In the genomic region with DNA sequence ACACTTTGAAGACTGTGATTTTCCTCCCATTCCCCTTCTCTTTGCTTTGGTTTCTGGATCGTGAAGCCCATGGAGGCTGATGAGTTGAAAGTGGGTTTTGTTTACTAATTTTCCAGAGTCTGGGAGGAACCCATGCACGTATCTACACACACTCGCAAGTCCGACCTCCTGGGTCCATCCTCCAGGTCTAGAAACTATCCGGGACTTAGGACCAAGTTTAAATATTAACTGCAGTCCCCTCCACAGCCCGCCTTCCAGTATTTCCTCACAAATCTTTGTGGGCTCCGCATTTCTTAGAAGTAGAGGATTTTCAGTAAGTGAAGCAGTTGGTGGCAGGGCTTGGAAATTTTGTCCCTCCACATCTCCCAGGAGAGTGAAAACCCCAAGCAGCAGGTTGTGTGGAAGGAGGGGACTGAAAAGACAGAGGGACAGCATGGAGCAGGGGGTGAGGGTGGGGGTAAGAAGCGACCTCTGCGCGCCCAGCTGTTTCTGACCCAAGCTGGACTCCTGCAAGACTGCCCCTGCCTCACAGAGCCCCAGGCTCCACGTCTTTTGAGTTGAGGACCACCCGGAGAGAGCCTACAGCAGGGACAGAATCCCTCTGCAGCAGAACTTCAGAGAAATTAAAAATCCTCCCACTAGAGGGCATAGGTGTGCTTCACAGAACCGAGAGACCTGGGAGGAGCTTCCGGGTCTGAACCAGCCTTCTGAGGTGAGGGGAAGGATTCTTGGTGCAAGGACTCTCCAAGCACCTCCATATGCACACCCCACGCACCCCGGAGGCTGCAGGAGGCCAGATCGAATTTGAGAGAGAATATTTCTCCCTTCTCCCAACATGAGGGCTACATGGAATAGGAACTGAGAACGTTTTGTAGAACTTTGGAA, we compare ENCODE assay signal across 8 mouse cellular contexts.
DNase-seq lines count a peak whose midpoint lies in the region; ATAC-seq lines count a peak whose summit lies in the region.
"Not testable (repeated sequence)": the region's sequence is repeated elsewhere in the genome, so short reads cannot be mapped to it uniquely, and the experiment has no call there.

No protein-coding gene starts in this region.

- not testable (repeated sequence) for H3K4me1 ChIP-seq in intestine, embryonic 14.5 days (replicated peaks; ENCODE audit: control insufficient read depth, insufficient read depth, low read length); liver, embryonic 16.5 days (ENCODE audit: control insufficient read depth, low read depth, low read length); stomach, embryonic 16.5 days (ENCODE audit: control insufficient read depth, insufficient read depth, low read length)

- not testable (repeated sequence) for H3K27ac ChIP-seq in intestine, embryonic 14.5 days (ENCODE audit: low read depth); liver, embryonic 16.5 days (ENCODE audit: low read length); stomach, embryonic 16.5 days (ENCODE audit: low read length)

- not testable (repeated sequence) for H3K9me3 ChIP-seq in intestine, embryonic 14.5 days (ENCODE audit: control insufficient read depth, low read length); liver, embryonic 16.5 days (replicated peaks; ENCODE audit: control insufficient read depth, low read length); stomach, embryonic 16.5 days (replicated peaks; ENCODE audit: control insufficient read depth, low read length)

- not testable (repeated sequence) for H3K36me3 ChIP-seq in intestine, embryonic 14.5 days (ENCODE audit: control insufficient read depth, insufficient read depth, low read length); liver, embryonic 16.5 days (ENCODE audit: control insufficient read depth, insufficient read depth); stomach, embryonic 16.5 days (ENCODE audit: control insufficient read depth, insufficient read depth, low read length)

- peak overlapping the region; percentile 20; the same call in 1 of the 2 replicates for H3K4me2 ChIP-seq in intestine, embryonic 14.5 days (ENCODE audit: low read length)
- peak overlapping the region; percentile 30 for H3K4me2 ChIP-seq in liver, embryonic 16.5 days (ENCODE audit: low read depth, low read length)
- peak overlapping the region; percentile 31; the same call in 1 of the 2 replicates for H3K4me2 ChIP-seq in stomach, embryonic 16.5 days (ENCODE audit: low read depth, low read length)

- not testable (repeated sequence) for H3K27me3 ChIP-seq in intestine, embryonic 14.5 days (replicated peaks; ENCODE audit: control insufficient read depth, insufficient read depth, low read length); liver, embryonic 16.5 days (ENCODE audit: control insufficient read depth, insufficient read depth, low read depth, low read length); stomach, embryonic 16.5 days (ENCODE audit: control insufficient read depth, insufficient read depth, low read length)

- not testable (repeated sequence) for H3K4me3 ChIP-seq in intestine, embryonic 14.5 days (ENCODE audit: low read depth, low read length); stomach, embryonic 16.5 days (replicated peaks; ENCODE audit: low read length)
- 0 out of 2 replicates have a peak overlapping the region, but pooled peaks have one; percentile 15 for H3K4me3 ChIP-seq in liver, embryonic 16.5 days (ENCODE audit: low read depth, low read length)

- WGBS in intestine, embryonic 14.5 days: 32% methylated on average over 16 of the region's 18 CpGs
- WGBS in liver, embryonic 16.5 days (ENCODE audit: insufficient replicate concordance): 31% methylated on average over 16 of the region's 18 CpGs
- WGBS in stomach, embryonic 16.5 days: 30% methylated on average over 17 of the region's 18 CpGs

- not testable (repeated sequence) for H3K9ac ChIP-seq in intestine, embryonic 14.5 days (ENCODE audit: low read length); liver, embryonic 16.5 days (ENCODE audit: low read depth, low read length); stomach, embryonic 16.5 days (ENCODE audit: low read length)

- peak; percentile 94 for ATAC-seq in granulocyte monocyte progenitor cell, adult 5-6 weeks (replicated peaks; ENCODE audit: poor library complexity, severe bottlenecking)
- peak; percentile 60 for ATAC-seq in intestine, embryonic 14.5 days (replicated peaks; ENCODE audit: low FRiP score, low TSS enrichment, low read depth)
- ATAC-seq in liver, embryonic 16.5 days (ENCODE audit: low read depth): peak; percentile 9; the same call in 1 of the 2 replicates
- peak; percentile 74; the same call in 1 of the 2 replicates for ATAC-seq in stomach, embryonic 16.5 days (ENCODE audit: insufficient read depth, low FRiP score)

- DNase-seq in ES-CJ7 (ENCODE audit: low read depth, low spot score): peak; percentile 50
- DNase-seq in embryo, embryonic 9.5 days (ENCODE audit: extremely low spot score): peak; percentile 15
- DNase-seq in intestine, embryonic 14.5 days (ENCODE audit: low spot score): peak; percentile 64
- DNase-seq in kidney, postnatal 4 days: peak; percentile 23 to 52
- peak; percentile 52 for DNase-seq in naive thymus-derived CD4-positive, alpha-beta T cell, adult 2 months (ENCODE audit: low read depth)

Comparison
In these comparisons a context has a peak if more than half of its experiments do, and no peak if none do; other contexts are left out.
1. ATAC-seq: peak in every context shown above with its lines; median percentile 94 in granulocyte monocyte progenitor cell, adult 5-6 weeks; 74 in stomach, embryonic 16.5 days; 60 in intestine, embryonic 14.5 days; 9 in liver, embryonic 16.5 days.